Mouse (Mus musculus): ENCODE data around the gene Synrg.

DNA sequence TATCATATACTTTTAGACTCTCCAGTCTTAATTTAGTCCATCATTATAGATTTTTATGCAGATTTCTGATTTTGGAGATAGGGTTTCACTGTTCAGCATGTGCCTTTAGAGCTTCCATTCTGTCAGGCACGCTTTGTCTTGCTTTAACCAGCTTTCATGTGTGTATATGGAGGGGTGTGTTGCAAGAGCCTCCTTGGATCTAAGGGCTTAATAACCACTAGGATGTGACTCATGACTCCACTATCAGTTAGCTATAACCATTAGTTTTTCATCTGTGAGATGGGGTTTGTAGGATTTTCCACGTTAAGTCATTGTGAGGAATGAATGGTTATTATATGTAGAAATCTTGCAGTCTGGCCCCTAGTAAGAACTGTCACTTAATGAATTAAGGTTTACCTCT is 7.4 kb upstream of the Synrg start:
- no peak for TF ChIP-seq CTCF (conservative IDR thresholded peaks at IDR 0.05; ENCODE audit: insufficient read depth, insufficient read length, low read depth, low read length)
- TF ChIP-seq POLR2A (IDR thresholded peaks at IDR 0.05; ENCODE audit: low read depth, low read length), result no peak

Data from kidney, adult 2 months (tissue).